Mouse (Mus musculus): ENCODE results near the gene Tmem91.

Tmem91 gene

DNA sequence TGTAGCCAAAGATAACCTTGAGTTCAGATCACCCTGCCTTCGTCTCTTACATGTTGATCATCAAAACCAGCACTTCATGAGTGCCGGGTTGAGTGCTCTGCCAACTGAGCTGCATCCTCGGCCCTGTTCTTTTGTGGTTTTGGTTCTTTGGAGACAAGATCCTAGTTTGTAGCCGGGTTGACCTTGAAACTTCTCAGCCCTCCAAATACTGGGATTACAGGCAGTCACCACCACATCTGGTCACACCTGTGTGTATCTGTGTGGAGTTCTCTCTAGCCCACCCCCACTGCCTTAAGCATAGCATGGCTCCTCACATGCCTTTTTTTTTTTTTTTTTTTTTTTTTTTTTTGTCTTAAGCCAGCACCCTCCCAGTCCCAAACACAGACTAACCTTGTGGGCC is 4.9 kb downstream of the Tmem91 start:
- no peak for DNase-seq (ENCODE audit: low spot score in 2 of 2)

- DNase-seq (ENCODE audit: low spot score in 2 of 2), result no peak
Observed at GRCm38 (mm10) chr7:25669631-25670030, 5.3 kb downstream of the Tmem91 start.

- no peak for DNase-seq (ENCODE audit: low spot score in 2 of 2)
Observed at GRCm38 (mm10) chr7:25669158-25669557, 5.8 kb downstream of the Tmem91 start.

DNA sequence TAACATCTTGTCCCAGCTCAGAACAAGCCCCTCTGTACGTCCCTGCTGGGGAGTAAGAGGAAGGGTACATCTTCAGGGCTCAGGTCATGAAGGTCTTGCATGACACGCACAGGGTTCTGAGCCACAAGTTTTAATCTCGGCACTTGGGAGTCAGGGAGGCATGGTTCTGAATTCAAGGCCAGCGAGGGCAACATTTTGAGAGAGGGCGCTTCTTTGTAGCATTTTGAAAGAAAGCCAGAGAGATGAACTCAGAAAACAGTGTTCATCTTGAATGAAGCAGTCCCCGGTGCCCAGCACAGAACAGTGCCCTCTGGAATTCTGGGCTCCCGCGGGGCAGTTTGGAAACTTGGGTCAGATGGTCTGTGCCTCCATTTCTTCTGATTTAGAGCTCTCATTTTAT is 8.6 kb downstream of the Tmem91 start:
- DNase-seq (ENCODE audit: low spot score in 2 of 2), result no peak

- peak; percentile 99 to 100 for DNase-seq (ENCODE audit: low spot score in 2 of 2)
Observed at GRCm38 (mm10) chr7:25658657-25659472, 16.1 kb downstream of the Tmem91 start, which contains the start of the genes Bckdha and Exosc5. Bckdha (minus strand) TSS chr7:25658981. Exosc5 (plus strand) TSS chr7:25659164.

- no peak for DNase-seq (ENCODE audit: low spot score in 2 of 2)
Observed at GRCm38 (mm10) chr7:25657785-25658184, 17.2 kb downstream of the Tmem91 start.

DNA sequence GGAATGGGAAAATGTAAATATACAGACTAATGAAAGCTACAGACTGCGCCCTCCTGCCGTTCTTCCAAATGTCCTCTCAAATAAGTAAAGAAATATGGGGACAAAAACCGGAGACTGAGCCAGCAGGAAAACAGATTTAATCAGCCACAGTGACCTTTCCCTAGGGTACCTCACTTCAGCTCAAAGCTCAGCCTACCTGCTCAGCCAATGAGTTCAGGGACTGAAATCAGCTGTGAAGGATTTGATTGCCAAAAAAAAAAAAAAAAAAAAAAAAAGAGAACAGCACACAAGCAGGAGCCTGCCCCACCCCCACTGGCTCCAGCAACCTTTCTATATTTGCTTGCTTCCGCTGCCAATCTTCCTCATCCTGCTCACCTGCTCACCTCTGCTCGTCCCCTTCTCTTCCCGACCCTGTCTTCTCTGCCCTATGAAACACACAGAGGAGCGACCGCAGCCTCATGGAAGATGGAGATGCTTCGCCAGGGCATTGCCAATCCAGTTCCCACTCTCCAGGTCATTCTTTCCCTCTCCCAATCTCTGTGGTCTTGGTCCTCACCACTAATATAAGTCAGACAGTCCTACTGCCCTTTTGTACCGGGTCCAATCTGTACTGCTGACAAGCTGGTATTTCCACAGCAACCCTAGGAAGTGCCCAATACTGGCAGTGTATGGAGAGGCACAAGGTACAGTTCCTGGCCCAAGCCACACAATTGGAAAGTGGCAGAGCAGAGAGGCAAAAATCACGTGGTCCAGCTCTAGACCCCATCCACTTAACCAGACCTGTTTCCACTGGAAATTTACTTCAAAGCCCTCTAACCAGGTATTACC is 19.2 kb downstream of the Tmem91 start:
- no peak for DNase-seq (ENCODE audit: low spot score in 2 of 2)

- DNase-seq (ENCODE audit: low spot score in 2 of 2), result no peak
Observed at GRCm38 (mm10) chr7:25652244-25652759, 22.7 kb downstream of the Tmem91 start.

DNA sequence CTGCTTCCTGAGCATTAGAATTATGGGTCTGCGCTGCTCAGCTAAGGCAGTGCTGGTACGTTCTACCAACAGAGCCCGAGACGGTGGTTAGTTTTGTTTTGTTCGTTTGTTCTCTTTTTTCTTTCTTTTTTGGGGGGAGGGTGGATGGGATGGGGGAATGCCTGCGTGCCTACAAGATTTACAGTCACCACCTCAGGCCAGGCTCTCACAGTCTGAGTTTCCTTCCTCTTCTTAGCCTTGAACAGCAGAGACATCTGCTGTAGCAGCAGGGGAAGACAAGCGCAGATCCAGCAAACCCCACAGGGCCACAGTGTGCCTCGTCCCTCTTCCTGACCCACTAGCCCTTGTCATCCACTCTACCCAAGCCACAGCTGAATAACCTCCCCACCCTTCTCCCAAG is 23.7 kb downstream of the Tmem91 start:
- no peak for DNase-seq (ENCODE audit: low spot score in 2 of 2)

DNA sequence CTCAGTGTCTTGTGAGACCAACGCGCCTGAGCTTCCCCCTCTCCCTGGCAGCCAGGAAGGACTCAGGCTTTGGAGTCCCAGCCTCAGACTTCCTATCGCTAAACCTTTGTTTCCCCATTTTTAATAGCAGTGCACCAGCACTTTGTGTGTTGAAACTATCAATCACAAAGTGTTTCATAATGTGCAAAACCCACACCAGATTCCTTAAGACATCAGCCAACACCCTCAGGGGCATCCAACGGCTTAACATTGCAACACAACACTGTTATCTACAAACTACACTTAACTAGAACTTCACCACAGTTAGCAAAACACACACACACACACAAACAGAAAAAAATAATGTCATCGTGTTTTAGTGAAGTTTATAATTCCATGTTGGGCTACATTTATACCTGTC is 25.1 kb downstream of the Tmem91 start:
- DNase-seq (ENCODE audit: low spot score in 2 of 2), result no peak

- DNase-seq (ENCODE audit: low spot score in 2 of 2), result no peak
Observed at GRCm38 (mm10) chr7:25647574-25648123, 27.3 kb downstream of the Tmem91 start.

- no peak for DNase-seq (ENCODE audit: low spot score in 2 of 2)
Observed at GRCm38 (mm10) chr7:25645074-25645473, 29.9 kb downstream of the Tmem91 start.

- DNase-seq (ENCODE audit: low spot score in 2 of 2), result no peak
Observed at GRCm38 (mm10) chr7:25644631-25645030, 30.3 kb downstream of the Tmem91 start.

- DNase-seq (ENCODE audit: low spot score in 2 of 2), result no peak
Observed at GRCm38 (mm10) chr7:25644136-25644535, 30.8 kb downstream of the Tmem91 start.

- peak; percentile 51 to 53 for DNase-seq (ENCODE audit: low spot score in 2 of 2)
Observed at GRCm38 (mm10) chr7:25639754-25640153, 35.2 kb downstream of the Tmem91 start.

DNA sequence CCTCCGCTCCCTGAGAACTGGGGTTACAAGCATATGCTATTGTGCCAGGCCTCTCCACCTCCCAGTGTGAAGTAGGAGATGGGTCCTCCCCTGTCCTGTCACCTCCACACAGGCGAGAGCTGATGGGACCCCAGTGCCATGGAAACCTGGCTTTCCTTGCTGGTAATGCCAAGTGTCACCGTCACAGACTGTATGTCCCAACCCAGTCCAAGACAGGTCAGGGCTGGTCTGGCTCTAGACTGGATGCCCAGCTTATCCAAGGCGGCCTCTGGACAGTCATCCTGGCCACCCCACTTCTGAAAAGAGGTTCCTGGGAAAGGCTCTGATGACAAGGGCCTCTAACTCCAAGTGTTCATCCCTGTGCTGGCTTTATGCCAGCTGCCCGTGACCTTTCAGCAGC is 37.9 kb downstream of the Tmem91 start:
- DNase-seq (ENCODE audit: low spot score in 2 of 2), result no peak

DNA sequence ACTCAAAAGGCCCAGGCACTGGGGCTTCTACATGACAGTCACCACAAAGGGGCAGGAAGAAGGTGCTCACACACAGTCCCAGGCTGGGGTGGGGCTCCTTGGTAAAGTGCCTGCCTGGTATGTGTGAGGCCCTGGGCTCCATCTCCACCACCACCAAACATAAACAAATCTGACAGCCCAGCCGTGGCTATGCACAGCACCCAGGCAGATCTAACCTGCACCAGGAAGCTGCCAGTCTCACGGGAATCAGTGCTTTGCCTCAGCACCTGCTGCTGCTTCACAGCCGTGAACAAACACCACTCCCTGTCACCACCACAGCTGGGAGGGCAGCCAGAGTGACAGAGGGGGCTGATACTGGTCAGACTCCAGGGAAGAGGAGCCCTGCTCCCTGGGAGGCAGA is 38.6 kb downstream of the Tmem91 start:
- no peak for DNase-seq (ENCODE audit: low spot score in 2 of 2)

DNA sequence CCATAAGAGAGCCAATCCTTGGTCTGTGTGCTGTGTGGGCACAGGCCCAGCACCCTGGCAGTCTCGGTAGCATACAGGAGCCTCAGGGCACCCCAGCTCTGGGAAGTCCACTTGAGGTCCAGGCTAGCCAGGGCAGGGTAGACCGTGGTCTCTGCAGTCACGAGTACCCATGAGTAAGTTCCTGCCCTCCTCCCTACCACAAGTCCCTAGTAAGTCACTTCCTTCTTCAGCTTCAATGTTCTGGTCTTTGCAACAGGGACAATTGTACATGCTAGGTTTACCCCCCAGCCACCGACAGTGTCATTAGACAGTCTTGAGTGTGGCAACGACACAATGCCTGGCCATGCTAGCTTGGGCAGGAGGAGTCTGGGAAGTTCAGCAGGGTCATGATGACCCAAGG is 42.3 kb downstream of the Tmem91 start:
- no peak for DNase-seq (ENCODE audit: low spot score in 2 of 2)

- DNase-seq (ENCODE audit: low spot score in 2 of 2), result no peak
Observed at GRCm38 (mm10) chr7:25628323-25628620, 46.7 kb downstream of the Tmem91 start.

DNA sequence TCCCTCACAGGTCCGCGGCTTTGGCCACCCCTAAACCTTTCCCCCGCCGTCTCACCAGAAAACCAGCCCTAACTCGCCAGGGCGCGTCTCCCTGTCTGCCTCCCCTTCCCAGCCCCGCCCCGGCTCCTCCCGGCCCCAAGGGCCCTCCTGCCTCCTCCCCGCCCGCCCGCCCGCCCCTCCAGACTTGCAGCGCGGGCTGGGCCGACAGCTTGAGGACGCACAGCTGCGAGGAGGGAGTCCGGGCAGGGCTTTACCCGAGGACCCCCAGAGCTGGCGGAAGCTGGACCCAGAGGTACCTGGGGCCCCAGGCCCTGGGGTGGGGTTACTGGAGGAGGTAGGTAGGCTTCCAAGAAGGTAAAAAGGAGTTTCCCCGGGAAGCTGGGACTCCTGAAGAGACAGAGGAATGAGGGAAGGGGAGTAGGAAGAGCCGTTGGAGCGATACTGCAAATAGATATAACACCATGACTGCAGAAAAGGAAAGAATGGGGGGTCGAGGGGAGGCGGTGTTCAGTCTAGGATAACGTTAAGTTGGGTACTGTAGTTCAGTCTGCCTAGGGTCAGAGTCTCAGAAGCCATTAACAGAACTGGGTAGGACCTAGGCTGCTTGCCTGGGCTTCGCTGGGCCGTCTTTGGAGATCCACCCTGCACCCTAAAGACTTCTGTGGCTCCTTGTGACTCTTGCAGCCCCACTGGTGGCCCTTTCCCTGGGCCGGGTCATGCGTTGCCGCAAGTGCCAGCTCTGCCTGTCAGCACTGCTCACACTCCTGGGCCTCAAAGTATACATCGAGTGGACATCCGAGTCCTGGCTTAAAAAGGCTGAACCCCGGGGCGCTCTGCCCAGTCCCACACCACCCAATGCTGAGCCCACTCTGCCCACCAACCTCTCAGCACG is 47.3 kb downstream of the Tmem91 start:
- DNase-seq (ENCODE audit: low spot score in 2 of 2), result no peak

All from right cerebral cortex, adult 2 months (tissue).